Mouse (Mus musculus) myocyte (in vitro differentiated cells): ENCODE results near the gene Cfd.

ENCODE experiments used
- CEBPB ChIP-seq: IDR thresholded peaks from 2 replicates; pipeline ENCODE4 v1.6.1; 2011; ENCODE audit warnings: mild to moderate bottlenecking, moderate library complexity; ENCODE audit not compliant: poor library complexity, insufficient read depth, severe bottlenecking
- E2F4 ChIP-seq: IDR thresholded peaks from one replicate; pipeline ENCODE4 v1.6.1; 2011; ENCODE audit warnings: mild to moderate bottlenecking, control low read depth, moderate library complexity; ENCODE audit not compliant: insufficient read depth
- MAX ChIP-seq: IDR thresholded peaks from one replicate; pipeline ENCODE4 v1.6.1; 2011; ENCODE audit warnings: low read depth, mild to moderate bottlenecking, control low read depth
- MYOD1 ChIP-seq, 3 experiments: IDR thresholded peaks; one replicate each; pipeline ENCODE4 v1.6.1; 2011; ENCODE audit warnings: control low read depth in 2 of 3, low read depth in 2 of 3, mild to moderate bottlenecking in 2 of 3, moderate library complexity in 1 of 3; ENCODE audit not compliant: insufficient read length in 2 of 3, control insufficient read depth in 1 of 3
- MYOG ChIP-seq, 3 experiments: IDR thresholded peaks; one replicate each; pipeline ENCODE4 v1.6.1; 2011; ENCODE audit warnings: control low read depth in 2 of 3, low read depth in 2 of 3, mild to moderate bottlenecking in 2 of 3; ENCODE audit not compliant: insufficient read length in 2 of 3, control insufficient read depth in 1 of 3, insufficient read depth in 1 of 3
- POLR2A ChIP-seq: IDR thresholded peaks from one replicate; pipeline ENCODE4 v1.6.1; 2011; ENCODE audit warnings: low read depth, mild to moderate bottlenecking, control low read depth, moderate library complexity; ENCODE audit not compliant: insufficient read length
- POLR2AphosphoS2 ChIP-seq: IDR thresholded peaks from one replicate; pipeline ENCODE4 v1.6.1; 2011; ENCODE audit warnings: low read depth, control low read depth; ENCODE audit not compliant: insufficient read length
- REST ChIP-seq: IDR thresholded peaks from one replicate; pipeline ENCODE4 v1.6.1; 2011; ENCODE audit warnings: mild to moderate bottlenecking, control low read depth, moderate library complexity; ENCODE audit not compliant: insufficient read depth, insufficient read length
- SRF ChIP-seq: IDR thresholded peaks from one replicate; pipeline ENCODE4 v1.6.1; 2011; ENCODE audit warnings: low read depth; ENCODE audit not compliant: control insufficient read depth, insufficient read length
- USF1 ChIP-seq: IDR thresholded peaks from one replicate; pipeline ENCODE4 v1.6.1; 2011; ENCODE audit warnings: low read depth, mild to moderate bottlenecking, control low read depth, moderate library complexity

DNA sequence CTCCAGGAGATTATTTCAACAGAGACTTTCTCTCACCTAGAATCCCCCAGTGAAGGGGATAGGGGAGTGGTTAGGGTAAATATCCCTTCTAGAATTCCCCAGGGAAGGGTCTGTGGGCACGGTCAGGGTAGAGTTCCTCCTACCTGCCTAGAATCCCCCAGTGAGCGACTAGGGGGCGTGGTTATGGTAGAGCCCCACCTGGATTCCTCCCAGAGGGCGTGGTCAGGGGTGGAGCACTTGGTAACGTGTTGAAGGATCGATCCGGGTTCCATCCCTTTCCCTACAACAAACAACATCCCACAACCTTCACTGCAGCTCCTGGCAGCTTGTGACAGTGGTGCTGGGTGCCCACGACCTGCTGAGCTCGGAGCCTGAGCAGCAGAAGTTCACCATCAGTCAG is 9.9 kb upstream of the Cfd start:
- TF ChIP-seq POLR2AphosphoS2 (no peak), POLR2A (no peak), MYOD1 (IDR thresholded peaks at IDR 0.05; ENCODE audit: control insufficient read depth in 1 of 3, insufficient read length in 2 of 3, low read depth in 2 of 3) (no peak), USF1 (no peak), MAX (no peak), E2F4 (no peak), REST (no peak), SRF (no peak), CEBPB (no peak), MYOG (IDR thresholded peaks at IDR 0.05; ENCODE audit: control insufficient read depth in 1 of 3, insufficient read depth in 1 of 3, insufficient read length in 2 of 3, low read depth in 2 of 3) (no peak)
